Mouse (Mus musculus) spleen, adult 2 months (tissue): Measurements from ENCODE around the gene Aen.

Source experiments
- CTCF ChIP-seq: fragments of 200-500 bp; IDR thresholded peaks from 2 replicates; pipeline ENCODE4 v1.5.1; 2011; ENCODE audit warnings: mild to moderate bottlenecking, inconsistent platforms; ENCODE audit not compliant: insufficient read depth, insufficient read length, insufficient replicate concordance; ENCODE audit errors: extremely low read depth
- POLR2A ChIP-seq: fragments of 200-500 bp; IDR thresholded peaks from 2 replicates; pipeline ENCODE4 v1.6.1; 2011; ENCODE audit warnings: low read depth, low read length, inconsistent platforms

DNA sequence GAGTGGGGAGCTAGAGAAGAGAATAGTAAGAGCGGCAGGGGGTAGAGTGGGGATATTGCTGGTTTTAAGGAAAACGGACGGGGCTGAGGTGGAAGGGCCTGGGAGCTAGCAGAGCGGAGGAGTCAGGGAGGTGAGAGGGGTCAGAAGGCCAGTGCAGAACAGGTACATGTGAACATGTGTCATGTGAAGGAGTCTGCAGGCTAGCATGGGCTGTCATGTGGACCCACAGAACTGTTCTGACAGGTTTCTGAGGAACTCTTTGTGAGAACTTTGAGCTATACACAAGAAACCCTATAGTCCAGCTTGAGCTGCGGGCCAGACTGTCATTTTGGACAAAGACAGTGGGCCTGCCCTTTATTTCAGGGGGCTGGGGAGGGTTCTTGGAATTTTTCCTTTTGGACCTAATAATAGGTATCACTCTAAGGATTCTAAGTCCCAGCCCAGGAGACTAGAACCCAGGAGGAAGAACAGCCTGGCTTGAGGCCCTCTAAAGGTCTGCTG lies 17.4 kb downstream of the Aen start, which contains the start of gene Isg20:
- no peak for TF ChIP-seq CTCF
- TF ChIP-seq POLR2A = no peak
